Mouse (Mus musculus) gastrocnemius, postnatal 36 days (tissue): ENCODE measurements at regions not wholly inside any gene's neighbourhood (a gene's known extent, or its start where the extent isn't known, plus 50 kb on each side); places are given as distances from the start of the nearest gene placed in this dataset.

Experiments used
- DNase-seq, 2 experiments: peaks; one replicate each; pipeline ENCODE4 v3.0.0; 2022
- intact Hi-C: fragments of 180-260 bp; cut with DNase I; formaldehyde crosslinking; loops from one replicate; pipeline ENCODE4 v1.15.1; 2025

- intact Hi-C loops = no loop called here
Measured at GRCm38 (mm10) chr5:39557376-39558001, 197.8 kb downstream of the Hs3st1 start.

GRCm38 (mm10) chr5:39537044-39537443, 218.2 kb downstream of the Hs3st1 start:
- intact Hi-C loops = no loop called here
- no peak for DNase-seq

More at GRCm38 (mm10) chr5:39557376-39558001, 197.8 kb downstream of the Hs3st1 start:
- DNase-seq = no peak

GRCm38 (mm10) chr5:39536351-39536750, 218.9 kb downstream of the Hs3st1 start:
- intact Hi-C loops = no loop called here
- DNase-seq = no peak

- intact Hi-C loops = no loop called here
- DNase-seq = no peak
Measured at GRCm38 (mm10) chr5:39510246-39510645, 245.0 kb downstream of the Hs3st1 start.

GRCm38 (mm10) chr5:39482756-39483155, 272.5 kb downstream of the Hs3st1 start:
- intact Hi-C loops = no loop called here
- DNase-seq = no peak

GRCm38 (mm10) chr5:39458116-39458525, 297.2 kb downstream of the Hs3st1 start:
- intact Hi-C loops = no loop called here
- no peak for DNase-seq

GRCm38 (mm10) chr5:39453706-39454105, 301.6 kb downstream of the Hs3st1 start:
- intact Hi-C loops = no loop called here
- DNase-seq = no peak

- DNase-seq = no peak
- intact Hi-C loops = no loop called here
Measured at GRCm38 (mm10) chr5:39440817-39441216, 314.5 kb downstream of the Hs3st1 start.

GRCm38 (mm10) chr5:39437463-39438201, 317.6 kb downstream of the Hs3st1 start:
- no peak for DNase-seq
- intact Hi-C loops = no loop called here

- intact Hi-C loops = no loop called here
- DNase-seq = no peak
Measured at GRCm38 (mm10) chr5:39426053-39426452, 329.2 kb downstream of the Hs3st1 start.

GRCm38 (mm10) chr5:39423720-39424119, 331.6 kb downstream of the Hs3st1 start:
- DNase-seq = no peak
- intact Hi-C loops = no loop called here

- intact Hi-C loops = no loop called here
- DNase-seq = no peak
Measured at GRCm38 (mm10) chr5:39418795-39419194, 336.5 kb downstream of the Hs3st1 start.

GRCm38 (mm10) chr5:39417845-39418154, 337.5 kb downstream of the Hs3st1 start:
- intact Hi-C loops = no loop called here
- no peak for DNase-seq

GRCm38 (mm10) chr5:39417121-39417844, 338.0 kb downstream of the Hs3st1 start:
- no peak for DNase-seq
- intact Hi-C loops = no loop called here

GRCm38 (mm10) chr5:39416597-39417023, 338.7 kb downstream of the Hs3st1 start:
- DNase-seq = no peak
- intact Hi-C loops = no loop called here

- DNase-seq = no peak
- intact Hi-C loops = no loop called here
Measured at GRCm38 (mm10) chr5:39412756-39413155, 342.5 kb downstream of the Hs3st1 start.

GRCm38 (mm10) chr5:39390391-39390987, 364.8 kb downstream of the Hs3st1 start:
- no peak for DNase-seq
- intact Hi-C loops = no loop called here

- intact Hi-C loops = no loop called here
- no peak for DNase-seq
Measured at GRCm38 (mm10) chr5:39384410-39384809, 370.9 kb downstream of the Hs3st1 start.

GRCm38 (mm10) chr5:39374199-39374598, 381.1 kb downstream of the Hs3st1 start:
- intact Hi-C loops = no loop called here
- no peak for DNase-seq

GRCm38 (mm10) chr5:39348680-39349079, 406.6 kb downstream of the Hs3st1 start:
- intact Hi-C loops = no loop called here
- DNase-seq = no peak

- intact Hi-C loops = no loop called here
- DNase-seq = no peak
Measured at GRCm38 (mm10) chr5:39347019-39347418, 408.3 kb downstream of the Hs3st1 start.
